Mouse (Mus musculus) embryo, embryonic 10 days (tissue): ENCODE measurements around the gene Ankrd12.

Experiments used
- DNase-seq: peaks from one replicate; pipeline ENCODE4 v3.0.0-alpha.2; 2015; ENCODE audit warnings: low spot score

The Ankrd12 gene

DNA sequence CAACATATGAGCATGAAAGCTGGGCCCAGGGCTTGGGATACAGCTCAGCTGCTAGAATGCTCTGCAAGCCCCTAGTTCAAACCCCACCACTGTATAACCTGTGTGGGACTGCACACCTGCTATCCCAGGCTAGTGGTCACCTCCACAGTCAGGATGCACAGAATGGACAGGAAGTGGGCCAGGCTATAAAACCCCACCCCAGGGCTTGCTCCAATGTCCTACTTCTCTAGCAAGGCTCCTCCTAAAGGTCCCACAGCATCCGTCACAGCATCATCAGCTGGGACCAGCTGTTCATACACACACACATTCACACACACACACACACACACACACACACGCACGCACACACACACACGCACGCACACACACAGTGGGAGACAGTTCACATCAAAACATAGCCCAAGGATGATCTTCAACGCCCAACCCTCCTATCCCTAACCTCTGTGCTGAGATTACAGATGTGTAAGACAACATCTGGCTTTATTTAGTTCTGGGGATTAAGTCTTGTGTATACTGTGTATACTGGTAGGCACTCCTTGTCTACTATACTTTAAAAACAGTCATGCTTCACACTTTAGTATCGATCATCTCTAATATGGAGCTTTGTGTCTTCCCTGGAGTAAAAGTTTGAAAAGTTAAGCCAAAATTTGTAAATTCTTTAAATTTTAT, 146.6 kb downstream of the Ankrd12 start:
- no peak for DNase-seq

DNA sequence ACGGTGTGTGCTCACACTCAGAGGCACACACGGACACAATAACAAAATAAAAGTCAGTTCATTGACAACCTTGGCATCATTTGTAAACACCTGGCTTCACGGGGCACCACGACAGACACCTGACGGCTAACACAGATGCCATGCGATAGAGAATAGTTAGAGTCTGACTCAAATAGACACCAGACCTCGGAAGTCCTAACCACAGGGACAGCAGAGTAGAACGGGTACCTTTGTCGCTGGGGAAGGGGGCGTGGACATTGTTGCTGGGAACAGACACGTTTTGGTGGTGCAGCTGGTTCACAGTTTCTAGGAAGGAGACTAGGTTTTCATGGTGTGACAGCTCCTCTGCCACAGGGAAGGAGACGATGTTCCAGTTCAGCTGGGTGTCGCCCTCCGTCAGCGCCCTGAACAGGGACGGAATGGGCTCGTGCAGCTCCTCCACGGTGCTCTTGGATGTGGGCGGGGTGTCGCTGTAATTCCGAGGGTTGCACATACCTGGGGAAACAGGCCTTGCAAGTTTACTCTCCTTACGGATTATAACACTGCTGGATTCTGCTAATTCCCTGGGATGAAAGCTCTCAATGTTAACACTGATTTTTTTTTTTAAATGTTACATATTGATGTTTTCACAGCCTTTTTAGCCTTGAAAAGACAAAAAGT, 147.4 kb downstream of the Ankrd12 start:
- no peak for DNase-seq

DNA sequence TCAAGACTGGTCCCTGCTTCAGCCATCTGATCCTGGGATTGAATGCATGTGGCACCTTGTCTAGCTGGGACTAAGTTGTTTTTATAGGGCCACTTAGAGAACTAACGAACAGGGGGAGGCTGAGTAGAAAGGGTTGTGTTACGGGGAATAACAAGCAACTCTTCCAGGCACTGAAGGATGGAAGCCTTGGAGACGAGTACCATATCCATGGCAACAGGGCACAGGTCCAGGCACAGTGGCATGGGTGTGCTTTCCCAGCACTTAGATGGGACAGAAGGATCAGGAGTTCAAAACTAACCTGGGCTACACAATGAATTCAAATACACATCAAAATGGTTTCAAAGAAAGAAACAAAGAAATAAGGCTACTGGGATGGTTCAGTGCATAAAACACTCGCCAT, 149.8 kb downstream of the Ankrd12 start:
- DNase-seq: no peak

GRCm38 (mm10) chr17:65924218-65924617, 152.7 kb downstream of the Ankrd12 start:
- no peak for DNase-seq

- DNase-seq: no peak
These were observed 154.9 kb downstream of the Ankrd12 start for GRCm38 (mm10) chr17:65921975-65922374.

- DNase-seq: no peak
These were observed 157.7 kb downstream of the Ankrd12 start for GRCm38 (mm10) chr17:65919235-65919634.

DNA sequence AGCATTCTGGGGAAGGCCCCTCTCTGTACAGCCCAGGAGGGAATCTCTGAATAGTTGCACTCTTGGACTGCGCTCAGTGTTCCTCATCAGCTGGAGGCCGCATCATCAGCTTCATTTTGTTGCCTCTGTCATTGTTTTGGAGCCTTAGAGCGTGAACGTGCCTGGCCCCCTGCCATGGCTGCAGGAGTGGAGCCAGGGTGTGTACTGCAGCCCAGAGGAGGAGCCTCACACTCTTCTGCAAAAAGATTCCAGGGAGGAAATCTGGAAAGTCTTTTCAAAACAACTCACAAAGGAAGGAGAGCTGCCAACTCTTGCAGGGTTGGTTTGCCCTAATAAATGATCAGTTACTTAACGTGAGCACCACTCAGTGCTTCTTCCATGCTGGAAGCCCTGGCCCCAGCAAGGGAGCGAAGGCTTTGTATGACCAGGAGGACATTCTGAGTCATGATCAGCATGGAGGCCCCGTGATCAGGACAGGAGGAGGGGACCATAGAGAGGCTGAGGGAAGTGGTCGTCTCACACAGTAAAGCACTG, 160.7 kb downstream of the Ankrd12 start:
- no peak for DNase-seq
